Mouse (Mus musculus): ENCODE results near the gene Arhgap19. TPM values are rescaled to one million over a fixed set of nuclear protein-coding genes. Genes with fewer than 3 reads are reported as not detected.

Arhgap19 gene
- polyA plus RNA-seq, 1 experiment from 2014 or later, result 28.6 TPM

GRCm38 (mm10) chr19:41766628-41767027 is 35.2 kb downstream of the Arhgap19 start:
- H3K9me3 ChIP-seq (ENCODE audit: control insufficient read depth, low read length), result no peaks in the 10 kb centered on the region
- peak; percentile 92 for ATAC-seq (ENCODE audit: low read depth)

GRCm38 (mm10) chr19:41763870-41764660 is 37.8 kb downstream of the Arhgap19 start:
- Histone ChIP-seq H3K4me2 (ENCODE audit: low read depth, low read length) (no peak overlapping the region), H3K27ac (ENCODE audit: low read length) (no peak overlapping the region), H3K36me3 (ENCODE audit: control insufficient read depth, insufficient read depth, low read length) (no peaks in the 10 kb centered on the region; the same call in 1 of the 2 replicates), H3K9ac (ENCODE audit: low read length) (no peak overlapping the region), H3K27me3 (ENCODE audit: control insufficient read depth, insufficient read depth, low read depth, low read length) (no peaks in the 10 kb centered on the region), H3K9me3 (ENCODE audit: control insufficient read depth, low read length) (no peaks in the 10 kb centered on the region), H3K4me3 (ENCODE audit: low read length) (no peak overlapping the region), H3K4me1 (replicated peaks; ENCODE audit: control insufficient read depth, insufficient read depth, low read length) (no peaks in the 10 kb centered on the region)
- WGBS, result 23% methylated on average over 12 of the region's 12 CpGs
- ATAC-seq (ENCODE audit: low read depth), result peak; percentile 67; the same call in 1 of the 2 replicates

More at GRCm38 (mm10) chr19:41766628-41767027, 35.2 kb downstream of the Arhgap19 start:
- no peaks in the 10 kb centered on the region for H3K4me1 ChIP-seq (replicated peaks; ENCODE audit: control insufficient read depth, insufficient read depth, low read length)
- no peaks in the 10 kb centered on the region for H3K27me3 ChIP-seq (ENCODE audit: control insufficient read depth, insufficient read depth, low read depth, low read length)
- WGBS, result 56% methylated on average over 5 of the region's 5 CpGs
- H3K36me3 ChIP-seq (ENCODE audit: control insufficient read depth, insufficient read depth, low read length), result peaks cover 2% of the 10 kb centered on the region; the same call in 1 of the 2 replicates
- H3K4me3 ChIP-seq (ENCODE audit: low read length), result no peak overlapping the region
- H3K27ac ChIP-seq (ENCODE audit: low read length), result no peak overlapping the region
- H3K9ac ChIP-seq (ENCODE audit: low read length), result no peak overlapping the region
- H3K4me2 ChIP-seq (ENCODE audit: low read depth, low read length), result no peak overlapping the region

- H3K4me2 ChIP-seq (ENCODE audit: low read depth, low read length), result no peak overlapping the region
- H3K4me1 ChIP-seq (replicated peaks; ENCODE audit: control insufficient read depth, insufficient read depth, low read length), result no peaks in the 10 kb centered on the region
- no peak overlapping the region for H3K27ac ChIP-seq (ENCODE audit: low read length)
- H3K9ac ChIP-seq (ENCODE audit: low read length), result no peak overlapping the region
- no peaks in the 10 kb centered on the region for H3K27me3 ChIP-seq (ENCODE audit: control insufficient read depth, insufficient read depth, low read depth, low read length)
- no peak for ATAC-seq (ENCODE audit: low read depth)
- no peaks in the 10 kb centered on the region for H3K36me3 ChIP-seq (ENCODE audit: control insufficient read depth, insufficient read depth, low read length)
- no peaks in the 10 kb centered on the region for H3K9me3 ChIP-seq (ENCODE audit: control insufficient read depth, low read length)
- WGBS, result 39% methylated on average over 9 of the region's 9 CpGs
- H3K4me3 ChIP-seq (ENCODE audit: low read length), result no peak overlapping the region
Measured at GRCm38 (mm10) chr19:41761529-41761928, 40.3 kb downstream of the Arhgap19 start.

- Histone ChIP-seq H3K4me3 (ENCODE audit: low read length) (no peak overlapping the region), H3K9ac (ENCODE audit: low read length) (no peak overlapping the region), H3K36me3 (ENCODE audit: control insufficient read depth, insufficient read depth, low read length) (no peaks in the 10 kb centered on the region), H3K4me2 (ENCODE audit: low read depth, low read length) (no peak overlapping the region), H3K4me1 (replicated peaks; ENCODE audit: control insufficient read depth, insufficient read depth, low read length) (no peaks in the 10 kb centered on the region), H3K9me3 (ENCODE audit: control insufficient read depth, low read length) (no peaks in the 10 kb centered on the region), H3K27ac (ENCODE audit: low read length) (no peak overlapping the region), H3K27me3 (ENCODE audit: control insufficient read depth, insufficient read depth, low read depth, low read length) (no peaks in the 10 kb centered on the region)
- 73% methylated on average over 6 of the region's 6 CpGs for WGBS
- ATAC-seq (ENCODE audit: low read depth), result no peak
Measured at GRCm38 (mm10) chr19:41759765-41760164, 42.1 kb downstream of the Arhgap19 start.

GRCm38 (mm10) chr19:41759270-41759669 is 42.6 kb downstream of the Arhgap19 start:
- Histone ChIP-seq H3K27me3 (ENCODE audit: control insufficient read depth, insufficient read depth, low read depth, low read length) (no peaks in the 10 kb centered on the region), H3K36me3 (ENCODE audit: control insufficient read depth, insufficient read depth, low read length) (no peaks in the 10 kb centered on the region), H3K4me1 (replicated peaks; ENCODE audit: control insufficient read depth, insufficient read depth, low read length) (no peaks in the 10 kb centered on the region), H3K9me3 (ENCODE audit: control insufficient read depth, low read length) (no peaks in the 10 kb centered on the region), H3K4me3 (ENCODE audit: low read length) (no peak overlapping the region), H3K9ac (ENCODE audit: low read length) (no peak overlapping the region), H3K4me2 (ENCODE audit: low read depth, low read length) (no peak overlapping the region), H3K27ac (ENCODE audit: low read length) (no peak overlapping the region)
- no peak for ATAC-seq (ENCODE audit: low read depth)
- 81% methylated on average over 5 of the region's 5 CpGs for WGBS

- Histone ChIP-seq H3K27ac (ENCODE audit: low read length) (no peak overlapping the region), H3K9ac (ENCODE audit: low read length) (no peak overlapping the region), H3K4me1 (replicated peaks; ENCODE audit: control insufficient read depth, insufficient read depth, low read length) (no peaks in the 10 kb centered on the region), H3K36me3 (ENCODE audit: control insufficient read depth, insufficient read depth, low read length) (no peaks in the 10 kb centered on the region), H3K4me3 (ENCODE audit: low read length) (no peak overlapping the region), H3K9me3 (ENCODE audit: control insufficient read depth, low read length) (no peaks in the 10 kb centered on the region), H3K4me2 (ENCODE audit: low read depth, low read length) (no peak overlapping the region), H3K27me3 (ENCODE audit: control insufficient read depth, insufficient read depth, low read depth, low read length) (no peaks in the 10 kb centered on the region)
- 76% methylated on average over 15 of the region's 15 CpGs for WGBS
- no peak for ATAC-seq (ENCODE audit: low read depth)
Measured at GRCm38 (mm10) chr19:41754760-41755159, 47.1 kb downstream of the Arhgap19 start.

- ATAC-seq (ENCODE audit: low read depth), result no peak
- Histone ChIP-seq H3K27me3 (ENCODE audit: control insufficient read depth, insufficient read depth, low read depth, low read length) (no peaks in the 10 kb centered on the region), H3K36me3 (ENCODE audit: control insufficient read depth, insufficient read depth, low read length) (no peaks in the 10 kb centered on the region), H3K9ac (ENCODE audit: low read length) (no peak overlapping the region), H3K4me3 (ENCODE audit: low read length) (no peak overlapping the region), H3K4me1 (replicated peaks; ENCODE audit: control insufficient read depth, insufficient read depth, low read length) (no peaks in the 10 kb centered on the region), H3K9me3 (ENCODE audit: control insufficient read depth, low read length) (no peaks in the 10 kb centered on the region), H3K27ac (ENCODE audit: low read length) (no peak overlapping the region), H3K4me2 (ENCODE audit: low read depth, low read length) (no peak overlapping the region)
- WGBS, result 79% methylated on average over 11 of the region's 11 CpGs
Measured at GRCm38 (mm10) chr19:41751906-41752305, 49.9 kb downstream of the Arhgap19 start.

- Histone ChIP-seq H3K27me3 (ENCODE audit: control insufficient read depth, insufficient read depth, low read depth, low read length) (peaks cover 21% of the 10 kb centered on the region), H3K4me1 (replicated peaks; ENCODE audit: control insufficient read depth, insufficient read depth, low read length) (peaks cover 15% of the 10 kb centered on the region), H3K9me3 (ENCODE audit: control insufficient read depth, low read length) (no peaks in the 10 kb centered on the region), H3K4me2 (ENCODE audit: low read depth, low read length) (no peak overlapping the region), H3K27ac (ENCODE audit: low read length) (no peak overlapping the region), H3K9ac (ENCODE audit: low read length) (no peak overlapping the region), H3K4me3 (ENCODE audit: low read length) (no peak overlapping the region), H3K36me3 (ENCODE audit: control insufficient read depth, insufficient read depth, low read length) (no peaks in the 10 kb centered on the region)
- ATAC-seq (ENCODE audit: low read depth), result no peak
- 87% methylated on average over 14 of the region's 14 CpGs for WGBS
Measured at GRCm38 (mm10) chr19:41747436-41747835, 54.4 kb downstream of the Arhgap19 start.

GRCm38 (mm10) chr19:41745941-41746557 is 55.8 kb downstream of the Arhgap19 start:
- Histone ChIP-seq H3K9me3 (ENCODE audit: control insufficient read depth, low read length) (no peaks in the 10 kb centered on the region), H3K36me3 (ENCODE audit: control insufficient read depth, insufficient read depth, low read length) (no peaks in the 10 kb centered on the region), H3K27ac (ENCODE audit: low read length) (no peak overlapping the region), H3K4me2 (ENCODE audit: low read depth, low read length) (no peak overlapping the region), H3K27me3 (ENCODE audit: control insufficient read depth, insufficient read depth, low read depth, low read length) (peaks cover 27% of the 10 kb centered on the region), H3K4me1 (replicated peaks; ENCODE audit: control insufficient read depth, insufficient read depth, low read length) (peaks cover 15% of the 10 kb centered on the region), H3K9ac (ENCODE audit: low read length) (no peak overlapping the region), H3K4me3 (ENCODE audit: low read length) (no peak overlapping the region)
- WGBS, result 37% methylated on average over 15 of the region's 15 CpGs
- ATAC-seq (ENCODE audit: low read depth), result peak; percentile 34; the same call in 1 of the 2 replicates
